Mouse (Mus musculus) splenic B cell, adult 2 months (primary cell): ENCODE measurements around the gene Vmn1r195.
"Not testable (repeated sequence)": the region's sequence is repeated elsewhere in the genome, so short reads cannot be mapped to it uniquely, and the experiment has no call there.

ENCODE experiments used
- DNase-seq: peaks from one replicate; pipeline ENCODE4 v3.0.0-alpha.2; 2011; ENCODE audit warnings: low read depth, low spot score
- H3K27me3 ChIP-seq: 2 replicates; pipeline ENCODE4 v1.6.1; 2012; ENCODE audit warnings: mild to moderate bottlenecking, low read length, moderate library complexity, mixed read lengths; ENCODE audit not compliant: control insufficient read depth, poor library complexity, insufficient read depth, severe bottlenecking
- H3K36me3 ChIP-seq: 2 replicates; pipeline ENCODE4 v1.6.1; 2012; ENCODE audit warnings: mild to moderate bottlenecking, low read length, moderate library complexity, mixed read lengths; ENCODE audit not compliant: control insufficient read depth, poor library complexity, insufficient read depth, severe bottlenecking

Vmn1r195 gene

GRCm38 (mm10) chr13:22270222-22270621 lies at the start of gene Vmn1r195:
Vmn1r195 (plus strand) TSS chr13:22270522.
- DNase-seq: not testable (repeated sequence)

DNA sequence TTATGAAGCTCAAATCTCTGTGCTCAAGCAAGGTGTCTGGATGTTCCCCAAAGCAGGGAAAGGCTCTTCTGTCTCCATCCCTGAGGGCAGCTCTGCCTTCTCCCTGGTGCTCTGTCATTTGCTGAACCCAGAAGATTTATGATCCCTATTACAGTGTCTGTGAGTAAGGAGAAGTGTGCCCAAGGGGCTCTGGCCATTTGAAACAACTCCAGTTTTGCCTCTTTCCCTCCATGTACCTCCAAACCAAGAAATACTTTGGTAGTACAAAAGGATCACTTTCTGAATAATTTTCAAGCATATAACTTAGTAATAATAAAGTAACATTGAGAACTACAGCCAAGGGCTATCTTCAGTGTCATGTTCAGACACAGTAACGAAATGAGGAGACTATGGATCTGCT lies 47.3 kb upstream of the Vmn1r195 start, which contains the start of gene Vmn1r193:
Gene Vmn1r193, minus strand, starts transcription at position 101 of the 400 bp plus-strand sequence.
- H3K36me3 ChIP-seq, DNase-seq, H3K27me3 ChIP-seq: not testable (repeated sequence)

More at GRCm38 (mm10) chr13:22270222-22270621, at the start of gene Vmn1r195:
- not testable (repeated sequence) for H3K36me3 ChIP-seq, H3K27me3 ChIP-seq

DNA sequence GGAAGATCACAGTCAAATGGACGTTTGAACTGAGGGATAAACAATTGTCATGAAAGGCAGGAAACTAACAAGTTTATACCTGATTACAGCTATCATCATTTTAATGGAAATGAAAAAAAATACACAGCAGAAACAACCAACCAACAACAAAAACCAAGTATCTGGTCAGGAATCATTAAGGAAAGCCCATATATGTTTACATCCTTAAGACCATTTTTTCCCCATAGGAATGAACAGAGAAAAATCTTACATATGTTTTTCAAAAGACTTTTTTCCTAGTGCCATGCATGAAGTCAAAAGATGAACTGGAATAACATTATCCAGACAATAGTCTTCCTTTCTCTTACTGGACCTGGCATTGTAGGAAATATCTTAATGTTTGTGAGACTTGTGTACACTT lies 26.4 kb upstream of the Vmn1r195 start, which contains the start of gene Vmn1r194:
Gene Vmn1r194, plus strand, starts transcription at position 301 of the 400 bp plus-strand sequence.
- DNase-seq: no peak
- H3K27me3 ChIP-seq: no peaks in the 10 kb centered on the region
- no peaks in the 10 kb centered on the region for H3K36me3 ChIP-seq

DNA sequence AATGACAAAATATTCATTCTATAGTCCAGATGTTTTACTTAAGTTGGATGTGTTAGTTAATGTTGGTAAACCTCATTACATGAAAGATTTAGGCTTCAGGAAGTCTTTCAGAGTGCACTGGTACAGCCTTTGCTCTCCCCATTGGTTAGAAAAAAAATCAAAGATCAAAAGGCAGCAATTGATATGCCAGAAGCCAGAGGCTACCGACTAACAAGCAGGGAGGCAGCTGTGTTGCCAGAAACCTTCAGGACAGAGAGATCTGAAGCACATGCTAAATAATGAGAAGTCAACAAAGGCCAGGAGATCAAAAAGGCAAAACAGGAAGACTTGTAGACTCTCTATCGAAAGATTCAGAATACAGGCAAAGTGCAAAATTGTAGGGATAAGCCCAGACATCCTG lies 1.4 kb downstream of the Vmn1r195 start:
- no peaks in the 10 kb centered on the region for H3K27me3 ChIP-seq
- no peaks in the 10 kb centered on the region for H3K36me3 ChIP-seq
- no peak for DNase-seq

- H3K27me3 ChIP-seq: no peaks in the 10 kb centered on the region
- H3K36me3 ChIP-seq: no peaks in the 10 kb centered on the region
- no peak for DNase-seq
Measured at GRCm38 (mm10) chr13:22284578-22284977, 14.3 kb downstream of the Vmn1r195 start.

- H3K36me3 ChIP-seq: no peaks in the 10 kb centered on the region
- no peak for DNase-seq
- no peaks in the 10 kb centered on the region for H3K27me3 ChIP-seq
Measured at GRCm38 (mm10) chr13:22289620-22290019, 19.3 kb downstream of the Vmn1r195 start, which contains the start of gene Vmn1r196. Vmn1r196 (plus strand) TSS chr13:22289920.

DNA sequence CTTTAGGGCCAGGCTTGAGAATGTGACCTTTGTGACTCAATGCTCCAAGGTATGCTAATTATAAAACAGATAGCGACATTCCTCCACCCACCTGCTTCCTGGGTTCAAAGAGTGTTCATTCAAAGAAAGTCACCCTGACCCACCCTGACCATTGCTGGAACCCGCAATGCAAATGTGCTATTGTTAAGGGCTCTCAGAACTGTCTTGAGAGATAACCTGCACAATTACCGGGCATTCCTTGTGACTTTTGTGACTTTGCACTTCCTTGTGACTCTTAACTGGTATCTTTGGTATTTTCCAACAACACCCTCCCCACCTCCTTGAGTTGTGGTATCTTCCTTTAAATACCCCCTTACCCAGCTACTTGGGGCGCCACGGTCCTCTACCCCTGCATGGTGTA lies 37.8 kb downstream of the Vmn1r195 start:
- not testable (repeated sequence) for DNase-seq, H3K36me3 ChIP-seq, H3K27me3 ChIP-seq

DNA sequence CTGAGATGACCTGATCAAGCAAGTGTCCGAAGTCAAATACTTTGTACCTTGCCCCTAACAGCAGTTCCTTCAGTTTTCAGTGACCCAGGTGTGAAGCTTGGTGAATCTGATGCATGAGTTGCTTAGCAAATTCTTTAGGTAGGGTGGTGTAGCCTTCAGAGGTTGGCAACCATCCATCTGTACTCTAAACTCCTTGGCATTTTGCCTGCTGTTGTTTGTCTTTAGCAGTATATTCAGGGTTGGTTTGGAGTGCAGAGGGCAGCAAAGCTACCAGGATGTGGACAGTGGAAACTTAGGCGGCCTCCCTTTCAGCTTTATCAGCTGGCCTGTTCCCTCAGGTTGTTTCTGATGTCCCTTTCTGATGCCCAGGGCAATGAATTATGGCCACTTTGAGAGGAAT lies 45.0 kb downstream of the Vmn1r195 start:
- Histone ChIP-seq H3K36me3 (no peaks in the 10 kb centered on the region), H3K27me3 (no peaks in the 10 kb centered on the region)
- no peak for DNase-seq

DNA sequence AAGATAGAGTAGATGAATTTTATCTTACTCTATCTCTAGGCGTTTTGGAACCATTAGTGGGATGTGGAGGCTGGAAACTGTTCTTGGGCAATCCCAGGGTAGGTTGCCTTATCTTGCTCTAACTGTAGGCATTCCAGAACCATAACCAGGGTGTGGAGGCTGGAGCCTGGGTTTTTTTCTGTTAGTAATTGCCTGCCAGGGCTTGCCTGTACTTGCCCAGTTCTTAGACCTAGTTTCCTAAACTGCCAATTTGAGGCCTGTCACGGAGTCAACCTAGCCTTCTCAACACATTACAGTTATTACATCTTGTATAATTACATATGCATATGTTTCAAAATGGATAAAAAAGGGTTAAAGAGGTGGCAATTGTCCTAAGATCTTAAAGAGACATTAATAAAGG lies 47.0 kb downstream of the Vmn1r195 start:
- Histone ChIP-seq H3K27me3 (no peaks in the 10 kb centered on the region; the same call in 1 of the 2 replicates), H3K36me3 (no peaks in the 10 kb centered on the region)
- no peak for DNase-seq

- no peaks in the 10 kb centered on the region for H3K36me3 ChIP-seq
- no peaks in the 10 kb centered on the region; the same call in 1 of the 2 replicates for H3K27me3 ChIP-seq
- no peak for DNase-seq
Measured at GRCm38 (mm10) chr13:22320091-22320490, 49.8 kb downstream of the Vmn1r195 start.

- no peak for DNase-seq
- no peaks in the 10 kb centered on the region for H3K36me3 ChIP-seq
- no peaks in the 10 kb centered on the region; the same call in 1 of the 2 replicates for H3K27me3 ChIP-seq
Measured at GRCm38 (mm10) chr13:22324289-22324688, 54.0 kb downstream of the Vmn1r195 start, which contains the start of gene Vmn1r197. Vmn1r197 (plus strand) TSS chr13:22324589.
